Mouse (Mus musculus): Measurements from ENCODE around the gene Tsc1. TPM values are rescaled to one million over a fixed set of nuclear protein-coding genes. Genes with fewer than 3 reads are reported as not detected.

Tsc1 gene
- 9.4 TPM in 2 replicates for polyA plus RNA-seq (2015; fragmentation: Nextera tagmentation; extraction: Ambion mirVana)

GRCm38 (mm10) chr2:28640461-28641424 is at the start of gene Tsc1:
Gene Tsc1, plus strand, starts transcription at chr2:28641228.

GRCm38 (mm10) chr2:28621664-28622171 is 19.3 kb upstream of the Tsc1 start, which contains the start of gene Gfi1b:
Gene Gfi1b, minus strand, starts transcription at chr2:28621982.

GRCm38 (mm10) chr2:28699361-28700335 is 58.6 kb downstream of the Tsc1 start, which contains the start of the genes Spaca9 and Ak8:
Gene Spaca9, minus strand, starts transcription at chr2:28699727.
Gene Ak8, plus strand, starts transcription at chr2:28700164.

Other genes with a start within 250 kb of the Tsc1 start
- 0.52 and 0.63 TPM in 2 replicates for gene Ppp1r26, start 194.4 kb upstream of the Tsc1 start, polyA plus RNA-seq (2015; fragmentation: Nextera tagmentation; extraction: Ambion mirVana)
- not detected in 2 replicates for gene 1700007K13Rik, start 174.9 kb upstream of the Tsc1 start, polyA plus RNA-seq (2015; fragmentation: Nextera tagmentation; extraction: Ambion mirVana)
- 22.0 and 22.7 TPM in 2 replicates for gene Mrps2, start 173.2 kb upstream of the Tsc1 start, polyA plus RNA-seq (2015; fragmentation: Nextera tagmentation; extraction: Ambion mirVana)
- 0.76 and 0.95 TPM in 2 replicates for gene Gbgt1, start 144.3 kb upstream of the Tsc1 start, polyA plus RNA-seq (2015; fragmentation: Nextera tagmentation; extraction: Ambion mirVana)
- gene Gm10134, start 135.1 kb upstream of the Tsc1 start, polyA plus RNA-seq (2015; fragmentation: Nextera tagmentation; extraction: Ambion mirVana): 2.6 and 5.2 TPM in 2 replicates
- gene Ralgds, start 128.1 kb upstream of the Tsc1 start, polyA plus RNA-seq (2015; fragmentation: Nextera tagmentation; extraction: Ambion mirVana): 3.1 and 5.0 TPM in 2 replicates
- 13.0 and 42.1 TPM in 2 replicates for gene Cel, start 77.8 kb upstream of the Tsc1 start, polyA plus RNA-seq (2015; fragmentation: Nextera tagmentation; extraction: Ambion mirVana)
- gene Gtf3c5, start 57.5 kb upstream of the Tsc1 start, polyA plus RNA-seq (2015; fragmentation: Nextera tagmentation; extraction: Ambion mirVana): 15.9 and 17.4 TPM in 2 replicates
- 138 and 149 TPM in 2 replicates for gene Gfi1b, start 19.2 kb upstream of the Tsc1 start, polyA plus RNA-seq (2015; fragmentation: Nextera tagmentation; extraction: Ambion mirVana)
- gene Spaca9, start 58.5 kb downstream of the Tsc1 start, polyA plus RNA-seq (2015; fragmentation: Nextera tagmentation; extraction: Ambion mirVana): 2.9 and 3.0 TPM in 2 replicates
- gene Ak8, start 58.9 kb downstream of the Tsc1 start, polyA plus RNA-seq (2015; fragmentation: Nextera tagmentation; extraction: Ambion mirVana): 0.35 and 0.67 TPM in 2 replicates
- 4.1 and 5.4 TPM in 2 replicates for gene Gtf3c4, start 199.1 kb downstream of the Tsc1 start, polyA plus RNA-seq (2015; fragmentation: Nextera tagmentation; extraction: Ambion mirVana)
- gene Ddx31, start 199.2 kb downstream of the Tsc1 start, polyA plus RNA-seq (2015; fragmentation: Nextera tagmentation; extraction: Ambion mirVana): 5.0 and 6.1 TPM in 2 replicates